Mouse (Mus musculus): ENCODE results near the gene Gcnt4.

Gcnt4 gene

GRCm38 (mm10) chr13:96983251-96984126 is 59.0 kb downstream of the Gcnt4 start:
- in situ Hi-C loops (cut with MboI; ENCODE audit: low pct_unique_long_range_greater_than_20kb in 1 of 2, low sequenced_read_pairs in 2 of 2, unreplicated experiment in 1 of 2) = no loop called here

GRCm38 (mm10) chr13:96984688-96985087 is 60.2 kb downstream of the Gcnt4 start:
- in situ Hi-C loops (cut with MboI; ENCODE audit: low pct_unique_long_range_greater_than_20kb in 1 of 2, low sequenced_read_pairs in 2 of 2, unreplicated experiment in 1 of 2) = no loop called here

DNA sequence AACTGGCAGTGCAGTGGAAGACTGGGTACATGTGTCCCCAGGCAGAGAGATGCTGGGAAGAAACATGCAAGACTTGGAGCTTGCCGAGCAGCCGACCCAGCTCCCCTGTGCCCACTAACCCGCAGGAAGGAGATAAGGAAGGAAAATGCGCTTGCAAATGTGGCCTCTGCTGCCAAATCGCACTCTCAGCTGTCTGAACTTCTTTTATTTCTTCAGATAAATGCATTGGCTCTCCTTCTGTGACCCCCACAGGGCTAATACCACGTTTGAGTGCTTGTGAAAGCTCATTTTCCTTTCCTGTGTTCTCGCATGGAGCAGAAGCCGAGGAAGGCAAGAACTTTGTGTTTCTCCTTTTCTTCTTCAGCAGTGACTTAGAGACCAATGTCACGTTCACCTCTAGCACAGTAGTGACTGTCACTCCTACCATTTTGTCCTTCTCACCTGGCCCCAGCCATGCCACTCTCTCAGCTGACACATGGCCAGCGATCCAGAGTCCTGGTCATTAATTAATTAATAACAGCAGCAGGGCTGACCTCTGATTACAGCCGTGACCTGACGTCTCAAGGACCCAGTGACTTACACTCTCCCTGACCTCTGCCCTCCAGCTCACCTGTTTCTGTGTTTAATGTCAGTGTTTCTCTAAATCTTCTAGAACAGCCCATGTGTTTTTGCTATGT is 61.2 kb downstream of the Gcnt4 start:
- in situ Hi-C loops (cut with MboI; ENCODE audit: low pct_unique_long_range_greater_than_20kb in 1 of 2, low sequenced_read_pairs in 2 of 2, unreplicated experiment in 1 of 2) = no loop called here

DNA sequence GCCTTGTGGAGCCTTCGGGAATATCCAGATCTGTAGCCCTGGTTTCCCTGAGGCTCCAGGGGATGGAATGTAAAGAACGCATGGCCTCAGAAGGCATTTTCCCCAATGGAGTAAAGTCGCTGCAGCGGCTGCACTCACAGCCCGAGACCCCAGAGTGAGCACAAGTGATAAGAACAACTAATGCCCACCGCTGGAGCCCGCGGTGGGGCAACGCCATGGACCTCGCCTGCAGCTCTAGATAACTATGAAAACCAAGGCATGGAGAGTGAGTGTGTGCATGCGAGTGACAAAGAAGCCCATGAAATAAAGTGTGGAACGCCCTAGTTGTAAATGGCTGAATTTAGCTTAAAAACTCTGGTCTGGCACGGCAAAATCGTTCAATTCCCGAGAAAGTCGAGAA is 64.6 kb downstream of the Gcnt4 start:
- in situ Hi-C loops (cut with MboI; ENCODE audit: low pct_unique_long_range_greater_than_20kb in 1 of 2, low sequenced_read_pairs in 2 of 2, unreplicated experiment in 1 of 2) = no loop called here

- in situ Hi-C loops (cut with MboI; ENCODE audit: low pct_unique_long_range_greater_than_20kb in 1 of 2, low sequenced_read_pairs in 2 of 2, unreplicated experiment in 1 of 2) = no loop called here
Observed at GRCm38 (mm10) chr13:96990045-96990444, 65.6 kb downstream of the Gcnt4 start.

- in situ Hi-C loops (cut with MboI; ENCODE audit: low pct_unique_long_range_greater_than_20kb in 1 of 2, low sequenced_read_pairs in 2 of 2, unreplicated experiment in 1 of 2) = no loop called here
Observed at GRCm38 (mm10) chr13:96990561-96991265, 66.2 kb downstream of the Gcnt4 start.

GRCm38 (mm10) chr13:96993291-96993989 is 69.0 kb downstream of the Gcnt4 start:
- in situ Hi-C loops (cut with MboI; ENCODE audit: low pct_unique_long_range_greater_than_20kb in 1 of 2, low sequenced_read_pairs in 2 of 2, unreplicated experiment in 1 of 2) = no loop called here

DNA sequence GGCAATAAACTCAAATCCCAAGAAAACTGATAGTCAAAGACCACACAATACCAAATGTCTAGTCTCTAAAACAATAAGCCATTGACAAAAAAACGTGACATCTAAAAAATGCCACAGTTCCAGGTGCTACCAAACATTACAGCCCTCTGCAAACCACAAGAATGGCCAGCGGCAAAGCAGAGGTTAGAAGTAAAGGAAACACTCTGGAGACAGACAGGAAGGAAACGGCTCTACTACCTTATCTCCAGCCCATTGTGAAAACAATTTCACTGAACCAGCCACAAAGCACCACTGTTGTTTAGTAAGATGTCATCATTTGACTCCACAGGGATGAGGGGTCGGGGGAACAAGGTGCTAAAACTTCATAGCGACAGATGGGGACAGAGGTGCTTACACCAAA is 70.8 kb downstream of the Gcnt4 start:
- in situ Hi-C loops (cut with MboI; ENCODE audit: low pct_unique_long_range_greater_than_20kb in 1 of 2, low sequenced_read_pairs in 2 of 2, unreplicated experiment in 1 of 2) = no loop called here

DNA sequence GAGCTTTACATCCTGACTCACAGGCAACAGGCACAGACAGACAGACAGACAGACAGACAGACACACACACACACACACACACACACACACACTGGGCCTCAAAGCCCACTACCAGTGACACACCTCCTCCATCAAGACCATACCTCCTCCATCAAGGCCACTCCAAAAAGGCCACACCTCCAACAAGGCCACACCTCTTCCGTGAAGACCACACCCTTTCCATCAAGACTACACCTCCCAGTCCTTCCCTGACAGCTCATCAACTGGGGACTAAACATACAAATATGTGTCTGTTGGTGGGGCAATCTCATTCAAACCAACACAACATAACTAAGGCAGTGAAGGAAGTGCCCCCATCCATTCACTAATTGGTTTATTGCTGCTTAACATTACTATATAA is 72.6 kb downstream of the Gcnt4 start:
- in situ Hi-C loops (cut with MboI; ENCODE audit: low pct_unique_long_range_greater_than_20kb in 1 of 2, low sequenced_read_pairs in 2 of 2, unreplicated experiment in 1 of 2) = no loop called here
